Mouse (Mus musculus): ENCODE results near the gene Cpa5.

- TF ChIP-seq CTCF (IDR thresholded peaks at IDR 0.05; ENCODE audit: low read depth, low read length) = no peak
- no peak for TF ChIP-seq POLR2AphosphoS5 (IDR thresholded peaks at IDR 0.05; ENCODE audit: insufficient replicate concordance, low read depth, low read length)
- no peak for TF ChIP-seq GATA1 (IDR thresholded peaks at IDR 0.05; ENCODE audit: borderline replicate concordance, low read length)
Observed at GRCm38 (mm10) chr6:30636186-30636842, 25.5 kb downstream of the Cpa5 start.
